Mouse (Mus musculus): ENCODE measurements around the gene Epha1. TPM values are rescaled to one million over a fixed set of nuclear protein-coding genes. Genes with fewer than 3 reads are reported as not detected.

Epha1 gene
- polyA plus RNA-seq, 1 experiment = 0.46 TPM

DNA sequence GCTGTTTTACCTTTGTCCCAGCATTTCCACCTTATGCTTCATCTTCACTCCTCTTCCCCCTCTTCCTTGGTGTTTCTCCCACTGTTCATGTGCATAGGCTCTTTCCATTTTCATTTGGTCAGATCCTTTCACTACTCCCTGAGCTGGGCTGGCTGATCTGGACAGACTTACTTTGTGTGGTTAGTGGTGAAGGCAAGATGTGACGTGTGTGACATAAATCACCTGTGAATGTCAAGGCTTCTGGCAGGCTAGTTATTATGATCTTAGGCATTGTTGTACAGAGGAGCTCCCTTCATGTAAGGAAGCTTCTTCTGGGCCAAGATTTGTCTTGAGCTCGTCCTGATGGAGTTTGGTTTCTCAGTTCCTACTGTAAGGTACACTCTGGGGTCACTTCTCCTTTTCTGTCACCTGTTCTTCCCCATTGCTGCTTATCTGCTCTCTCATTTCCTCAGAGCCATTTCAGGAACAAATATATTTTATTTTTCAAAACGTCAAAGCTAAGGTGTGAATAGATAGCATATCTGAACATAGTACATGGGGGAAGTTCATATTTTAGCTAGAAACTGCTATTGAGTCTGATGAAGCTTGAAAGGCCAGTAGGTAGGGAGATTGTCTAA lies 24.1 kb upstream of the Epha1 start:
- TF ChIP-seq CTCF (IDR thresholded peaks at IDR 0.05; ENCODE audit: borderline replicate concordance, insufficient read depth, low read depth, low read length) = no peak
- TF ChIP-seq POLR2A (IDR thresholded peaks at IDR 0.05; ENCODE audit: borderline replicate concordance, insufficient read depth, low read length) = no peak
- DNase-seq = no peak
- Histone ChIP-seq H3K27me3 (ENCODE audit: control insufficient read depth, insufficient read depth, low read length) (no peaks in the 10 kb centered on the region; the same call in 1 of the 2 replicates), H3K4me3 (replicated peaks; ENCODE audit: insufficient read depth, low read depth, low read length) (no peak overlapping the region), H3K27ac (ENCODE audit: insufficient read depth, low read length) (no peak overlapping the region), H3K4me1 (ENCODE audit: control insufficient read depth, insufficient read depth, low read length) (peaks cover 3% of the 10 kb centered on the region; the same call in 1 of the 2 replicates)
- WGBS = 90% methylated on average over 3 of the region's 3 CpGs

DNA sequence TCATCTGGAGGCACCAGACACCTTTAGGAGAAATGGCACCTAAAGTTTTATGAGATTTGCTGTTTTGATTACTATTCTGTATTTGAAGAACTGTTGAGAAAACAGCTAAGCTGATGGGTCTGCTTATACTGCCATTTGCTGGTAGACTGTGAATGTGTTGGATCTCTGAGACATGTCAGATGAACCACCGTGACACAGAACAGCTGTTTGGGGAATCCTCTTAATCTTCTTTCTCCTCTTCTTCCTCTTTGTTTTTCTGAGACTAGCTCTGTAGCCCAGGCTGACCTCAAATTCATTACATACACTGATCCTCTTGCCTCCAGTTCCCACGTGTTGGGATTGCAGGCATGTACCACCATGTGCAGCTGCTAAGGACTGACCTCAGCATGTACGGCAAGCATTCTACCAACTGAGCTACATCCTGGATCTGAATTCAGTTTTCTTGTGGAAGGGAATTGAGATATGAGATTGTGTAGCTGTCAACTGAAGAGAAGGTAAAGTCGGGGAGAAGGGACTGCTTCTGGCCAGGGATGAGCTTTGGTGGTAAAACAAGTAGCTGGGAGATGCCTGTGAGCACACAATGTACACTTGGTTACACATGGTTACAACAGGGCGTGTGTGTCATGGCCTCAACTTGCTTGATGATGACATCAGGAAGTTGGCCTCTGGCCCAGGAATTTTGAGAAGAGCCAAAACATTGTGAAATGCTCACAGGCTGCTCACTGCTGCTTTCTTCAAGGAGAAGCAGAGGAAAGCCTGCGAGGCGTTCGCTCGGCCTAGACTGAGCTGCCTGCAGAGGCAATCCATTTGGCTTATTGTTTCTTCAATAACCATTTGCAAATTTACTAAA lies 23.1 kb upstream of the Epha1 start:
- DNase-seq = peak; percentile 31 to 56
- WGBS = 39% methylated on average over 9 of the region's 9 CpGs
- TF ChIP-seq CTCF (IDR thresholded peaks at IDR 0.05; ENCODE audit: borderline replicate concordance, insufficient read depth, low read depth, low read length) = no peak
- no peak for TF ChIP-seq POLR2A (IDR thresholded peaks at IDR 0.05; ENCODE audit: borderline replicate concordance, insufficient read depth, low read length)
- H3K27ac ChIP-seq (ENCODE audit: insufficient read depth, low read length) = no peak overlapping the region
- no peak overlapping the region for H3K4me3 ChIP-seq (replicated peaks; ENCODE audit: insufficient read depth, low read depth, low read length)
- peaks cover 3% of the 10 kb centered on the region; the same call in 1 of the 2 replicates for H3K4me1 ChIP-seq (ENCODE audit: control insufficient read depth, insufficient read depth, low read length)
- H3K27me3 ChIP-seq (ENCODE audit: control insufficient read depth, insufficient read depth, low read length) = no peaks in the 10 kb centered on the region; the same call in 1 of the 2 replicates

DNA sequence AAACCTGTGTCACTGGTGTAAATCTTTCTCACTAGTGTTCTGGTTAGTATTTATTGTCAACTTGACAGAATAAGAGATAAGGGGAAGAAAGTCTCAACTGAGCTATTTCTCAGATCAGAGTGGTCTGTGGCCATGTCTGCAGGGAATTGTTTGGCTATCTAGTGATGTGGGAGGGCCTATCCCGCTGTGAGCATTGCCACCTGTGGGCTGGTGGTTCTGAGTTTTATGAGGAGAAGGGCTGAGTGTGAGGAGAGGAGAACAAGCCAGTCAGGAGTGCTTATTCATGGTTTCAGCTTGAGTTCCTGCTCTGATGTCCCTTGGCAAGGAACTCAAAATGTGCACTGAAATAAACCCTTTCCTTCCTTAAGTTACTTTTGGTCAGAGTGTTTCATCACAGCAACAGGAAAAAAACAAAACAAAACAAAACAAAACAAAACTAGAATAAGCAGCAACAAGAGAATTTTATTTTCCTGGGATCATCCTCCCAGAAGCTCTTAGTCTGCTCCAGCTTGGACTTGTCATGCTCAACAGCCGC lies 18.8 kb upstream of the Epha1 start:
- TF ChIP-seq CTCF (IDR thresholded peaks at IDR 0.05; ENCODE audit: borderline replicate concordance, insufficient read depth, low read depth, low read length) (no peak), POLR2A (IDR thresholded peaks at IDR 0.05; ENCODE audit: borderline replicate concordance, insufficient read depth, low read length) (no peak)
- Histone ChIP-seq H3K4me1 (ENCODE audit: control insufficient read depth, insufficient read depth, low read length) (peaks cover 3% of the 10 kb centered on the region; the same call in 1 of the 2 replicates), H3K27me3 (ENCODE audit: control insufficient read depth, insufficient read depth, low read length) (no peaks in the 10 kb centered on the region), H3K4me3 (replicated peaks; ENCODE audit: insufficient read depth, low read depth, low read length) (no peak overlapping the region), H3K27ac (ENCODE audit: insufficient read depth, low read length) (no peak overlapping the region)
- DNase-seq = no peak
- WGBS = 47% methylated on average over 2 of the region's 2 CpGs

DNA sequence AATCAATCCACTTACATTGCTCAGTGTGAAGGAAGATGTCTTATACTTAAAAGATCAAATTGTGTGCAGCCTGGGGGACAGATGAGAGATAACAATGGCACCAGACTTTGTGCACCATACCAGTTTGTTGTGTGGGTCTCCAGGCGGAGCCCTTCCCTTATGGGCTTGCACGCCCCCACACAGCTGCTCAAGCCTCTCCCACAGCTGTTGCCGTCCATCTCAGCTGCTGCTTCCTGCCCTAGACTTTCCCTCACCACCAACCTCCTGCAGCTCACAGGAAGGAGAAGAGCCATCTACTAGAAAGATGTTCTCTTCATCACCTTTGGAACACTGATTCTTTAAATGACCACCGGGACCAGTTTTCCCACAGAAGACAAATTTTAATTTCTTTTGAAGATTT lies 12.6 kb upstream of the Epha1 start:
- WGBS = 78% methylated on average over 4 of the region's 4 CpGs
- H3K27ac ChIP-seq (ENCODE audit: insufficient read depth, low read length) = no peak overlapping the region
- DNase-seq = no peak
- no peaks in the 10 kb centered on the region for H3K4me1 ChIP-seq (ENCODE audit: control insufficient read depth, insufficient read depth, low read length)
- H3K4me3 ChIP-seq (replicated peaks; ENCODE audit: insufficient read depth, low read depth, low read length) = no peak overlapping the region
- H3K27me3 ChIP-seq (ENCODE audit: control insufficient read depth, insufficient read depth, low read length) = no peaks in the 10 kb centered on the region
- TF ChIP-seq POLR2A (IDR thresholded peaks at IDR 0.05; ENCODE audit: borderline replicate concordance, insufficient read depth, low read length) (no peak), CTCF (IDR thresholded peaks at IDR 0.05; ENCODE audit: borderline replicate concordance, insufficient read depth, low read depth, low read length) (no peak)

DNA sequence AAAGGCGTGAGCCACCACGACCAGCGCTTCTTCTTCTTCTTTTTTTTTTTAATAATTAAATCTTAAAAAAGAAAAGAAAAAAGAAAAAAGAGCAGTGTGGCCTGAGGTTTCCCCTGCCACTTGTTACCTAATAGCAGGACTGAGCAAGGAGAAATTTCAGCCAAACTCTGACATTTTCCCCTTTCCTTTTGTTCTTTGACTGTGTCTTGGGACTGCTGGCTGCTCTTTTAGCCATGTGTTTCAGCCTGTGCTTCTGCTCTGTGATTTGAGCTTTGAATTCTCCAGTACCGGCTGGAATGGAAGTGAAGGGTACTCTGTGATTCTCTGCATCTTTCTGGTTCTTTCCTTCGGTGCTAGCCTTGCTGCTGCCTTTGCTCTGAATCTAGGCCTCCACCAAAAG lies 10.3 kb upstream of the Epha1 start:
- TF ChIP-seq POLR2A (IDR thresholded peaks at IDR 0.05; ENCODE audit: borderline replicate concordance, insufficient read depth, low read length) (no peak), CTCF (IDR thresholded peaks at IDR 0.05; ENCODE audit: borderline replicate concordance, insufficient read depth, low read depth, low read length) (no peak)
- WGBS = 91% methylated on average over 5 of the region's 5 CpGs

DNA sequence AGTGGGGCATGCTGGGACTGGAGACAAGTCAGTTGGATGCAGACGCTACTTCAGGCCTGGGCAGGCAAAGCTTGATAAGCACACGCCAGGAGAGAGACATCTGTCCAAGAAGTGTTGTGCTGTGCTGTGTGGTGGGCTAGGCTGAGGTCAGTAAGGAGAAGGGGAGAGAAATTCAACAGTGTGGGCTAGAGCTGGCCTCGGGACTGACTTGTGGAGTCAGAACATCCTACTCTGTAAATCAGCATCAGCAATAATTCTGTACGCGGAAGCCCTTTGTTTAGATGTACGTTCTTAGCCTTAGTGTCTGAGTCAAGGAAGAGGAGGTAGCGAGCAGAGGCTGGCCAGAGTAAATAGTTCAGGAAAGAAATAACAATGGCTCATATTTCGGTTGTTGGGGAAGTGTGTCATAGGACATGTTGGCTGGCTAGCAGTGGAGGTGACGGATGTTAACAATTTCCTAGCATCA lies 8.9 kb upstream of the Epha1 start:
- 74% methylated on average over 9 of the region's 9 CpGs for WGBS
- no peaks in the 10 kb centered on the region for H3K4me1 ChIP-seq (ENCODE audit: control insufficient read depth, insufficient read depth, low read length)
- no peak for DNase-seq
- no peak overlapping the region for H3K27ac ChIP-seq (ENCODE audit: insufficient read depth, low read length)
- no peak overlapping the region for H3K4me3 ChIP-seq (replicated peaks; ENCODE audit: insufficient read depth, low read depth, low read length)
- no peak for TF ChIP-seq CTCF (IDR thresholded peaks at IDR 0.05; ENCODE audit: borderline replicate concordance, insufficient read depth, low read depth, low read length)
- TF ChIP-seq POLR2A (IDR thresholded peaks at IDR 0.05; ENCODE audit: borderline replicate concordance, insufficient read depth, low read length) = no peak
- no peaks in the 10 kb centered on the region for H3K27me3 ChIP-seq (ENCODE audit: control insufficient read depth, insufficient read depth, low read length)

More for the DNA sequence above, 10.3 kb upstream of the Epha1 start:
- Histone ChIP-seq H3K27ac (ENCODE audit: insufficient read depth, low read length) (no peak overlapping the region), H3K27me3 (ENCODE audit: control insufficient read depth, insufficient read depth, low read length) (no peaks in the 10 kb centered on the region), H3K4me3 (replicated peaks; ENCODE audit: insufficient read depth, low read depth, low read length) (no peak overlapping the region), H3K4me1 (ENCODE audit: control insufficient read depth, insufficient read depth, low read length) (no peaks in the 10 kb centered on the region)
- DNase-seq = no peak

DNA sequence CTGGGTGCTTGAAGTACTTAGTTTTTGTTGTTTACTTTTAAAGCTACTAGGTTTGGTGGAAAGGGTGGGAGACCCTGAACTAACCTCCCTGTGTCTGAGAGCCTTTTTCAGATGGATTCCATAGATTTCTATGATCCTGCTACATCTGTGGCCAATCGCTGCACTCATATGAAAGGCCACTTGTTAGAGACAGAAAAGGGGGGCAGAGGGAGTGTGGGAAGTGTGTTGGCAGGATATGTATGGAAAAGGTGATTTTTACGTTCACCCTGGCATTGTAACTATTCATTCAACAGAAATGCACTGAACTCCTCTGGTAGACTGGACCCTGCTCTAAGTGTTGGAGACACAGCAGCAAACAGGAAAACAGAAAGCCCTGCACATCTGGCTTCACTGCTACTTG lies 8.2 kb upstream of the Epha1 start:
- TF ChIP-seq CTCF (IDR thresholded peaks at IDR 0.05; ENCODE audit: borderline replicate concordance, insufficient read depth, low read depth, low read length) (no peak), POLR2A (IDR thresholded peaks at IDR 0.05; ENCODE audit: borderline replicate concordance, insufficient read depth, low read length) (no peak)
- H3K27me3 ChIP-seq (ENCODE audit: control insufficient read depth, insufficient read depth, low read length) = no peaks in the 10 kb centered on the region
- no peak overlapping the region for H3K4me3 ChIP-seq (replicated peaks; ENCODE audit: insufficient read depth, low read depth, low read length)
- WGBS = 69% methylated on average over 2 of the region's 2 CpGs
- H3K27ac ChIP-seq (ENCODE audit: insufficient read depth, low read length) = no peak overlapping the region
- no peak for DNase-seq
- no peaks in the 10 kb centered on the region for H3K4me1 ChIP-seq (ENCODE audit: control insufficient read depth, insufficient read depth, low read length)

Measured in cerebellum, adult 2 months (tissue).